Comparison of ENCODE assay signal across 24 mouse cellular contexts in genomic region chr4:70496978-70497377, GRCm38 (mm10).
"Had no signal": no experiment of that assay in that cellular context is flagged by ENCODE, and none has a peak within 500 bp of the region (broad histone marks: within the 10 kb centered on the region; RNA-seq: fewer than 3 reads in every experiment).

No protein-coding gene starts in this region.

- H3K9ac ChIP-seq: heart, embryonic 13.5 days; heart, embryonic 15.5 days; hindbrain, embryonic 13.5 days; hindbrain, embryonic 15.5 days; limb, embryonic 13.5 days; limb, embryonic 15.5 days; liver, embryonic 12.5 days; liver, embryonic 14.5 days had no signal

- H3K4me1 ChIP-seq: heart, embryonic 13.5 days; heart, embryonic 15.5 days; limb, embryonic 13.5 days; limb, embryonic 15.5 days; liver, embryonic 12.5 days had no signal

- H3K36me3 ChIP-seq: heart, embryonic 13.5 days; heart, embryonic 15.5 days; hindbrain, embryonic 13.5 days; hindbrain, embryonic 15.5 days; limb, embryonic 13.5 days; limb, embryonic 15.5 days; liver, embryonic 12.5 days had no signal

- H3K27ac ChIP-seq: gastrocnemius, adult 2 months; heart, embryonic 13.5 days; heart, embryonic 15.5 days; hindbrain, embryonic 13.5 days; hindbrain, embryonic 15.5 days; hindbrain, postnatal 0 days; limb, embryonic 13.5 days; limb, embryonic 15.5 days; liver, embryonic 12.5 days; liver, embryonic 14.5 days had no signal

- H3K27me3 ChIP-seq: heart, embryonic 13.5 days; heart, embryonic 15.5 days; hindbrain, embryonic 13.5 days; hindbrain, embryonic 15.5 days; limb, embryonic 13.5 days; limb, embryonic 15.5 days; liver, embryonic 12.5 days had no signal

- H3K9me3 ChIP-seq: heart, embryonic 13.5 days; heart, embryonic 15.5 days; hindbrain, embryonic 13.5 days; hindbrain, embryonic 15.5 days; limb, embryonic 13.5 days; limb, embryonic 15.5 days; liver, embryonic 12.5 days had no signal

- DNase-seq: gastrocnemius, adult 2 months; gastrocnemius, postnatal 10 days; gastrocnemius, postnatal 25 days; heart, adult 18-20 months; heart, postnatal 14 days; heart, postnatal 36 days; kidney, adult 18-20 months; kidney, adult 9 months; kidney, postnatal 25 days; layer of hippocampus, adult 9-11 months; layer of hippocampus, postnatal 36 days; left cerebral cortex, postnatal 4 days; lung, adult 18-20 months had no signal

- H3K4me2 ChIP-seq: heart, embryonic 11.5 days; heart, embryonic 13.5 days; heart, embryonic 15.5 days; hindbrain, embryonic 13.5 days; hindbrain, embryonic 15.5 days; limb, embryonic 13.5 days; limb, embryonic 15.5 days; liver, embryonic 12.5 days had no signal

- ATAC-seq: hindbrain, postnatal 0 days; intestine, embryonic 16.5 days; liver, embryonic 12.5 days had no signal

- H3K4me3 ChIP-seq: gastrocnemius, adult 2 months; heart, embryonic 13.5 days; heart, embryonic 15.5 days; hindbrain, embryonic 13.5 days; hindbrain, embryonic 15.5 days; limb, embryonic 13.5 days; limb, embryonic 15.5 days; liver, embryonic 12.5 days had no signal
